Mouse (Mus musculus): ENCODE results near the gene Hipk1. TPM values are rescaled to one million over a fixed set of nuclear protein-coding genes. Genes with fewer than 3 reads are reported as not detected.
"Not testable (repeated sequence)": the region's sequence is repeated elsewhere in the genome, so short reads cannot be mapped to it uniquely, and the experiment has no call there.

Hipk1 gene
- total RNA-seq, 2 experiments from 2014 or later, result 117 to 124 TPM

GRCm38 (mm10) chr3:103799507-103799906 lies 8.1 kb upstream of the Hipk1 start:
- DNase-seq (ENCODE audit: low spot score in 2 of 2), result no peak

GRCm38 (mm10) chr3:103796389-103796788 lies 5.0 kb upstream of the Hipk1 start:
- no peak for DNase-seq (ENCODE audit: low spot score in 2 of 2)

- DNase-seq (ENCODE audit: low spot score in 2 of 2), result no peak
Measured at GRCm38 (mm10) chr3:103792566-103792965, 1.2 kb upstream of the Hipk1 start.

GRCm38 (mm10) chr3:103792111-103792406 lies 696 bp upstream of the Hipk1 start:
- not testable (repeated sequence) for DNase-seq (ENCODE audit: low spot score in 2 of 2)

- peak; percentile 25 to 31 for DNase-seq (ENCODE audit: low spot score in 2 of 2)
Measured at GRCm38 (mm10) chr3:103790346-103791145, 817 bp downstream of the Hipk1 start.

- DNase-seq (ENCODE audit: low spot score in 2 of 2), result peak in 1 of 2 experiments; percentile 31
Measured at GRCm38 (mm10) chr3:103789891-103790345, 1.4 kb downstream of the Hipk1 start.

- DNase-seq (ENCODE audit: low spot score in 2 of 2), result no peak
Measured at GRCm38 (mm10) chr3:103789096-103789495, 2.3 kb downstream of the Hipk1 start.

- DNase-seq (ENCODE audit: low spot score in 2 of 2), result no peak
Measured at GRCm38 (mm10) chr3:103787225-103787624, 4.1 kb downstream of the Hipk1 start.

GRCm38 (mm10) chr3:103782844-103783609 lies 8.3 kb downstream of the Hipk1 start:
- no peak for DNase-seq (ENCODE audit: low spot score in 2 of 2)

- DNase-seq (ENCODE audit: low spot score in 2 of 2), result no peak
Measured at GRCm38 (mm10) chr3:103780777-103781176, 10.6 kb downstream of the Hipk1 start.

GRCm38 (mm10) chr3:103780271-103780670 lies 11.1 kb downstream of the Hipk1 start:
- DNase-seq (ENCODE audit: low spot score in 2 of 2), result peak; percentile 22 to 49

GRCm38 (mm10) chr3:103779183-103779582 lies 12.2 kb downstream of the Hipk1 start:
- no peak for DNase-seq (ENCODE audit: low spot score in 2 of 2)

- no peak for DNase-seq (ENCODE audit: low spot score in 2 of 2)
Measured at GRCm38 (mm10) chr3:103778660-103779059, 12.7 kb downstream of the Hipk1 start.

- peak in 1 of 2 experiments; percentile 19 for DNase-seq (ENCODE audit: low spot score in 2 of 2)
Measured at GRCm38 (mm10) chr3:103777940-103778339, 13.4 kb downstream of the Hipk1 start.

- no peak for DNase-seq (ENCODE audit: low spot score in 2 of 2)
Measured at GRCm38 (mm10) chr3:103774009-103774408, 17.4 kb downstream of the Hipk1 start.

- DNase-seq (ENCODE audit: low spot score in 2 of 2), result no peak
Measured at GRCm38 (mm10) chr3:103773508-103773907, 17.9 kb downstream of the Hipk1 start.

- no peak for DNase-seq (ENCODE audit: low spot score in 2 of 2)
Measured at GRCm38 (mm10) chr3:103772846-103773245, 18.5 kb downstream of the Hipk1 start.

GRCm38 (mm10) chr3:103771531-103772130 lies 19.7 kb downstream of the Hipk1 start:
- no peak for DNase-seq (ENCODE audit: low spot score in 2 of 2)

GRCm38 (mm10) chr3:103766789-103767188 lies 24.6 kb downstream of the Hipk1 start:
- no peak for DNase-seq (ENCODE audit: low spot score in 2 of 2)

- DNase-seq (ENCODE audit: low spot score in 2 of 2), result no peak
Measured at GRCm38 (mm10) chr3:103759261-103759970, 31.9 kb downstream of the Hipk1 start.

GRCm38 (mm10) chr3:103758456-103758855 lies 32.9 kb downstream of the Hipk1 start:
- DNase-seq (ENCODE audit: low spot score in 2 of 2), result no peak
